Mouse (Mus musculus) embryonic fibroblast, embryonic 13.5 days (primary cell): Measurements from ENCODE around the gene Slc39a1.
"Not testable (repeated sequence)": the region's sequence is repeated elsewhere in the genome, so short reads cannot be mapped to it uniquely, and the experiment has no call there.

Experiments
- CTCF ChIP-seq: IDR thresholded peaks from 2 replicates; pipeline ENCODE4 v1.5.1; 2011; ENCODE audit warnings: mild to moderate bottlenecking, control low read depth, low read length, moderate library complexity, borderline replicate concordance; ENCODE audit not compliant: insufficient read depth
- POLR2A ChIP-seq: IDR thresholded peaks from 2 replicates; pipeline ENCODE4 v1.6.1; 2011; ENCODE audit warnings: low read depth, mild to moderate bottlenecking, control low read depth, low read length, moderate library complexity

DNA sequence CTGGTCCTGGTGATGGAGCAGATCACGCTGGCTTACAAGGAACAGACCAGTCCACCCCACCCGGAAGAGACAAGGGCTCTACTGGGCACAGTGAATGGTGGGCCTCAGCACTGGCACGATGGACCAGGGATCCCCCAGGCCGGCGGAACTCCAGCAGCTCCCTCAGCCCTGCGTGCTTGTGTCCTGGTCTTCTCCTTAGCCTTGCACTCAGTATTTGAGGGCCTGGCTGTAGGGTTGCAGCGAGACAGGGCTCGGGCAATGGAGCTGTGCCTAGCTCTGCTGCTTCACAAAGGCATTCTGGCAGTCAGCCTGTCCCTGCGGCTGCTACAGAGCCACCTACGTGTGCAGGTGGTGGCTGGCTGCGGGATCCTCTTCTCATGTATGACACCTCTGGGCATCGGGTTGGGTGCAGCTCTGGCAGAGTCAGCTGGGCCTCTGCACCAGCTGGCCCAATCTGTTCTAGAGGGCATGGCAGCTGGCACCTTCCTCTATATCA is 3.8 kb downstream of the Slc39a1 start:
- TF ChIP-seq CTCF, POLR2A: not testable (repeated sequence)
